Mouse (Mus musculus): Measurements from ENCODE around the gene Hoga1. TPM values are rescaled to one million over a fixed set of nuclear protein-coding genes. Genes with fewer than 3 reads are reported as not detected.
"Not testable (repeated sequence)": the region's sequence is repeated elsewhere in the genome, so short reads cannot be mapped to it uniquely, and the experiment has no call there.

Hoga1 gene
- polyA plus RNA-seq, 1 experiment from 2014 or later, result 1.3 TPM

DNA sequence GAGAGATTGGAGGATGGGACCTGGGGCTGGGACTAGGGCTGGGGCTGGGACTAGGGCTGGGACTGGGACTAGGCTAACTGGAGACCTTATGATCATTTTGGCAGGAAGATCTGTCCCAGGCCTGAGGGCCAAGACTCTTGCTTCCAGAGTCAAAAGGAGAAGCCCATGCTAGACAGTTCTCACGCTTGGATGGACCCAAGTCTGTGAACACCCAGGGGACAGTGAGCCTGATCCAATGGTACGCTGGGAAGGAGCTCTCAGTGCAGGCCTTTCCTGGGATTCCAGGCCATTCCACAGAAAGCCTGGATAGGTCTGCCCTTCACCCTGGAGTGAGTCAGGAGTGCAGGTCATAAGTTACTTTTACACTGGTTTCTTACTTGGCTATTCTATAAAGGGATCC, 29.6 kb downstream of the Hoga1 start:
- no peaks in the 10 kb centered on the region for H3K27me3 ChIP-seq
- H3K4me3 ChIP-seq, result no peak overlapping the region
- no peak for ATAC-seq (ENCODE audit: insufficient number of reproducible peaks, insufficient read depth, low FRiP score, low TSS enrichment, low read depth)
- 82% methylated on average over 2 of the region's 2 CpGs for WGBS
- no peak overlapping the region for H3K27ac ChIP-seq
- H3K4me2 ChIP-seq, result no peak overlapping the region
- no peaks in the 10 kb centered on the region for H3K4me1 ChIP-seq
- H3K9ac ChIP-seq, result no peak overlapping the region
- H3K9me3 ChIP-seq, result no peaks in the 10 kb centered on the region
- H3K36me3 ChIP-seq, result peaks cover 39% of the 10 kb centered on the region

DNA sequence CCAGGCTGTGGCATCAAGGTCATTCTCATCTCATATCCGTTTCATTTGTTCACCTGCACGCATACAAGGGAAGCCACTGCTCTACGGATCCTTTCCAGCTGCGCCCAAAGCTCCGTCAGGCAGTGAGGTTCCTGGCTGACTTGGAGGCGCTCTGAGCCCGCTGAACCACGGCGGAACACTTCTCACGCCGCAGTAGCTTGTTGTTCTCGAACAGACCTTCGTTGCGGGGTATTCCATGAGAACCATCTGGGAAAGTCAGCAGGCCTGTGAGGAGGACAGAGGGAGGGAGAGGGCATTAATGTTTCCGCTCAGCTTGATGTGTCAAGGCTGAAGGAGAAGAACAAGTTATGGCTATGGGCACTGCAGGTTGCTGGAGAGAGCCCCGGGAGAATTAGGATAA, 30.6 kb downstream of the Hoga1 start:
- no peak overlapping the region for H3K9ac ChIP-seq
- no peak overlapping the region for H3K27ac ChIP-seq
- WGBS, result 89% methylated on average over 16 of the region's 16 CpGs
- H3K9me3 ChIP-seq, result no peaks in the 10 kb centered on the region
- H3K4me1 ChIP-seq, result no peaks in the 10 kb centered on the region
- no peaks in the 10 kb centered on the region for H3K27me3 ChIP-seq
- H3K4me3 ChIP-seq, result no peak overlapping the region
- H3K36me3 ChIP-seq, result peaks cover 39% of the 10 kb centered on the region
- no peak overlapping the region for H3K4me2 ChIP-seq
- ATAC-seq (ENCODE audit: insufficient number of reproducible peaks, insufficient read depth, low FRiP score, low TSS enrichment, low read depth), result no peak

DNA sequence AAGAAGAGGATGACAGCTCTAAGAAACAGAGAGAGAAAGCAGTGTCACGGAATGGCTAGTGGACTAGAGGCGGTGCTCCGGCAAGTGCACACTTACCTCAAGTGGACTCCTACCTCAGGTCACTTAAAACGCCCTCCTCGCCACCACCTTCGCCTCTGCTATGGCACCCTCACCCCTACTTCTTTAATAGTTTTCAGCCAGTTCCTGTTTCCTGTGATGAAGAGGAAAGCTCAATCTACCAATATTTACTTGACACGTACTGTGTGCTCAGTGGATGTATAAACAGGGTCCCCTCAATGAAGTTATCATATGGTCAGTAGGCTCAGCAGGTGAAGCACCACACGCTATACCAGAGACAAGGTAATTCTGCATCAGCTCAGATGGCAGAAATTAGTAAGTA, 33.2 kb downstream of the Hoga1 start:
- no peak for ATAC-seq (ENCODE audit: insufficient number of reproducible peaks, insufficient read depth, low FRiP score, low TSS enrichment, low read depth)
- no peak overlapping the region for H3K4me2 ChIP-seq
- no peaks in the 10 kb centered on the region for H3K4me1 ChIP-seq
- peaks cover 39% of the 10 kb centered on the region for H3K36me3 ChIP-seq
- no peak overlapping the region for H3K4me3 ChIP-seq
- H3K27me3 ChIP-seq, result no peaks in the 10 kb centered on the region
- no peaks in the 10 kb centered on the region for H3K9me3 ChIP-seq
- H3K27ac ChIP-seq, result no peak overlapping the region
- no peak overlapping the region for H3K9ac ChIP-seq
- WGBS, result 90% methylated on average over 8 of the region's 8 CpGs

DNA sequence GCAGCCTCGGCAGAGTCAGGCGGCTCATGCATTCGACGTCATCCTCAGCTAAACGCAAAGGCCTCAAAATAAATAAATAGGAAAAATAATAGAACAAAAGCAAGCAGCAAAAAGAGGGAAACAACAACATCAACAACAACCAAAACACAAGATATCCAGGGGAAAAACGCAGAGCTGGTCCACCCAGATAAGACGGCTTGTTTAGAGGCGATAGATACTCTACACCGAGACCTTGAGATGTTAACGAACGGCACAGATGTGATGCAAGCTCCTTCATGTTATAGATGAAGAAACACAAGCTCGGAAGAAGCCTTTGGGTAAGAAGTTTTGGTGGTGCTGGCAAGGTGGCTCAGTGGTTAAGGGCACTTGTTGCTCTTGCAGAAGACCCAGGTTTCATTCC, 33.6 kb downstream of the Hoga1 start:
- no peak for ATAC-seq (ENCODE audit: insufficient number of reproducible peaks, insufficient read depth, low FRiP score, low TSS enrichment, low read depth)
- Histone ChIP-seq H3K4me2 (no peak overlapping the region), H3K9me3 (no peaks in the 10 kb centered on the region), H3K4me1 (no peaks in the 10 kb centered on the region), H3K36me3 (peaks cover 39% of the 10 kb centered on the region), H3K9ac (no peak overlapping the region), H3K27ac (no peak overlapping the region), H3K4me3 (no peak overlapping the region), H3K27me3 (no peaks in the 10 kb centered on the region)
- 94% methylated on average over 12 of the region's 12 CpGs for WGBS

DNA sequence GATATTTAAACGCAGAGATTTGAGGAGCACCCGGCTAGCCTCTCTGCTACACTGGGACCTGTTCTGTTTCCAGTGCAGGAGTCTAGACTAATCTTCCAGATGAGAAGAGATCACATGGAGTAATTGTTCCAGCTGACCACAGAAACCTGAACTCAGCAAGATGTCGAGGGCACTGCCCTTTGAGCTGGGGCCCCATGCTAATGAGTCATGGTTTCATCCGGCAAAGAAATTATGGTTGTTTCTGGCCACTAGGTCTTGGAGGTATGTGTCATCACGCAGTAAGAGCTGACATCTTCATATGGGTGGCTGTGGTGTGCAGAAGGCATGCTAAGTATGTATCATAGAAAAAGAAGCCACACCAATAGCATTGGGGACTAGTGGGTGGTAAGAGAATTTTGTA, 34.5 kb downstream of the Hoga1 start:
- no peak overlapping the region for H3K4me2 ChIP-seq
- no peaks in the 10 kb centered on the region for H3K9me3 ChIP-seq
- no peaks in the 10 kb centered on the region for H3K4me1 ChIP-seq
- peaks cover 36% of the 10 kb centered on the region for H3K36me3 ChIP-seq
- ATAC-seq (ENCODE audit: insufficient number of reproducible peaks, insufficient read depth, low FRiP score, low TSS enrichment, low read depth), result no peak
- WGBS, result 75% methylated on average over 5 of the region's 5 CpGs
- no peaks in the 10 kb centered on the region for H3K27me3 ChIP-seq
- H3K4me3 ChIP-seq, result no peak overlapping the region
- no peak overlapping the region for H3K27ac ChIP-seq
- H3K9ac ChIP-seq, result no peak overlapping the region

DNA sequence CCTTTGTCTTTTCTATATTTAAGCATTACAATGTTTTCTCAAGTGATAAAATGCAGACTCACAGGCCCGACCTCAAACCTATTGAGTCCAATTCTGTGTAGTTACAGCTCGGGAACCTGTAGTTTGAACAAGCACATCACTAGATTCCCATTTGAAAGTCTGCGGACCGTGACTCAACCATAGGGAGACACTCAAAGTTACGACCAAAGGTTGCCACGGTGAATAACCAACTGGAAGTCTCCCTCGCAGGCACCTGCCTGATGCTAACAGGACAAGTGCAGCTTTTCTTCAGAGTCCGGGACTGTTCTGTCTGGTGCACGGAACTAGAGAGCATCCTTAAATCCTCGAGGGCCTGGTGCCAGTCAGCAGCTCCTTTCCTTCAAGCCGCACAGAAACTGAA, 35.1 kb downstream of the Hoga1 start:
- Histone ChIP-seq H3K4me2 (no peak overlapping the region), H3K27ac (no peak overlapping the region), H3K27me3 (no peaks in the 10 kb centered on the region), H3K9me3 (no peaks in the 10 kb centered on the region), H3K36me3 (peaks cover 31% of the 10 kb centered on the region), H3K4me1 (peaks cover 2% of the 10 kb centered on the region), H3K9ac (no peak overlapping the region), H3K4me3 (no peak overlapping the region)
- no peak for ATAC-seq (ENCODE audit: insufficient number of reproducible peaks, insufficient read depth, low FRiP score, low TSS enrichment, low read depth)
- 87% methylated on average over 11 of the region's 11 CpGs for WGBS

DNA sequence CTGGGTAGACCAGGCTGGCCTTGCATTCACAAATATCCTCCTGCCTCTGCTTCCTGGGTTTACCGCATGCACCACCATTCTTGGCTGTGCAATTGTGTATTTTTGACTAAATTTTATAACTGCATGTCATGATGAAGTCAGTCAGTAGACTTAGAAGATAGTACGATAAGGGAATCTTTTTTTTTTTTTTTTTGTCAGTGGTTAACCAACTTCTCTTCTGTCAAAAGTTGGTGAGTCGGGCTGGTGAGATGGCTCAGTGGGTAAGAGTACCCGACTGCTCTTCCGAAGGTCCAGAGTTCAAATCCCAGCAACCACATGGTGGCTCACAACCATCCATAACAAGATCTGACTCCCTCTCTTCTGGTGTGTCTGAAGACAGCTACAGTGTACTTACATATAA, 36.2 kb downstream of the Hoga1 start:
- H3K4me1 ChIP-seq, result peaks cover 10% of the 10 kb centered on the region
- not testable (repeated sequence) for H3K27me3 ChIP-seq; H3K9ac ChIP-seq; H3K4me3 ChIP-seq; H3K4me2 ChIP-seq; ATAC-seq (ENCODE audit: insufficient number of reproducible peaks, insufficient read depth, low FRiP score, low TSS enrichment, low read depth); H3K9me3 ChIP-seq; H3K27ac ChIP-seq
- WGBS, result 95% methylated on average over 5 of the region's 5 CpGs
- peaks cover 20% of the 10 kb centered on the region; the same call in 1 of the 2 replicates for H3K36me3 ChIP-seq

DNA sequence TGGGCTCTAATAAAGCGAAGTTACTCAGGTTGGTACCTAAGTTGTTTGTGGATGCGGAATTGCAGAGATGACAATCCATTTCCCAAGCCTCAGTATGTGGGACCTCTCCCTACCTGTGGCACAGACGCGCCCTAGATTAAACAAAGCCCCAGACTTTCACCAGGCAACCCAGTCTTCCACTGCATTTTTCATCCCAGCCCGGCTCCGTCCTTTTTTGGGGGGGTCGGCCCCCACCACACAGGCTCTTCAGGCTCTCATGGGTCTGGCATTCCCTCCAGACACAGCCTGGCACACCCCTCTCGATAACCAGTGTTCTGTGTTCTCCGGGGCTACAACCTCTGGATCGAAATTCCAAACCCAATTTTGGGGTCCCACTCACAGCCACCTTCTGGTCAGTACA, 40.3 kb downstream of the Hoga1 start:
- no peak for ATAC-seq (ENCODE audit: insufficient number of reproducible peaks, insufficient read depth, low FRiP score, low TSS enrichment, low read depth)

DNA sequence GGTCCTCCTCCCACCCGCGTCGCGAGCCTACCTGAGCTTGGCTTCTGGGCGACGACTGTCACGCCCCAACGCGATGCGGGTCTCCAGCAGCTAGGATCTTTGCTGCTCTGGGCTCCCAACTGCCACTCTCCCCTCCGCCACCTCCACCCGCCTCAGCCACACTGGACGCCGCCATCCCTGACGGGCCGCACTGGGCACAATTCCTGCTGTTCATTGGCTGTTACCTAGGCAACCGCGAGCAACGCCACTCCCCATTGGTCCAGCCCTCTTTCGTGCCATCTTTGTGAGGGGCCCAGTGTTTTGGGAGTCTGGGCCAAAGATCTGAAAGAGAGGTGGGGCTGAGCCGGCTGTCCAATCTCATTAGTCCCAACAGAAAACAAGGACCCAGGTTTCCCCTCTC, 40.8 kb downstream of the Hoga1 start, which contains the start of gene Morn4:
Gene Morn4, minus strand, starts transcription at position 192 of the 400 bp plus-strand sequence.
- peak within 1 kb of the TSS; percentile 83 for H3K9ac ChIP-seq
- H3K27me3 ChIP-seq, result no peaks in the 10 kb centered on the region
- peaks cover 23% of the 10 kb centered on the region for H3K4me1 ChIP-seq
- no peaks in the 10 kb centered on the region for H3K36me3 ChIP-seq
- WGBS, result under 1% methylated on average over 21 of the region's 21 CpGs
- ATAC-seq (ENCODE audit: insufficient number of reproducible peaks, insufficient read depth, low FRiP score, low TSS enrichment, low read depth), result peak; percentile 75
- H3K4me3 ChIP-seq, result peak within 1 kb of the TSS; percentile 75
- H3K27ac ChIP-seq, result peak within 1 kb of the TSS; percentile 60; the same call in 1 of the 2 replicates
- H3K9me3 ChIP-seq, result no peaks in the 10 kb centered on the region
- H3K4me2 ChIP-seq, result peak within 1 kb of the TSS; percentile 89

More for the DNA sequence above, 40.3 kb downstream of the Hoga1 start:
- peak overlapping the region; percentile 75 for H3K4me3 ChIP-seq
- H3K36me3 ChIP-seq, result no peaks in the 10 kb centered on the region
- H3K27ac ChIP-seq, result peak overlapping the region; percentile 60; the same call in 1 of the 2 replicates
- H3K27me3 ChIP-seq, result no peaks in the 10 kb centered on the region
- peaks cover 20% of the 10 kb centered on the region for H3K4me1 ChIP-seq
- peak overlapping the region; percentile 83 for H3K9ac ChIP-seq
- WGBS, result 9% methylated on average over 10 of the region's 10 CpGs
- no peaks in the 10 kb centered on the region for H3K9me3 ChIP-seq
- peak overlapping the region; percentile 89 for H3K4me2 ChIP-seq

DNA sequence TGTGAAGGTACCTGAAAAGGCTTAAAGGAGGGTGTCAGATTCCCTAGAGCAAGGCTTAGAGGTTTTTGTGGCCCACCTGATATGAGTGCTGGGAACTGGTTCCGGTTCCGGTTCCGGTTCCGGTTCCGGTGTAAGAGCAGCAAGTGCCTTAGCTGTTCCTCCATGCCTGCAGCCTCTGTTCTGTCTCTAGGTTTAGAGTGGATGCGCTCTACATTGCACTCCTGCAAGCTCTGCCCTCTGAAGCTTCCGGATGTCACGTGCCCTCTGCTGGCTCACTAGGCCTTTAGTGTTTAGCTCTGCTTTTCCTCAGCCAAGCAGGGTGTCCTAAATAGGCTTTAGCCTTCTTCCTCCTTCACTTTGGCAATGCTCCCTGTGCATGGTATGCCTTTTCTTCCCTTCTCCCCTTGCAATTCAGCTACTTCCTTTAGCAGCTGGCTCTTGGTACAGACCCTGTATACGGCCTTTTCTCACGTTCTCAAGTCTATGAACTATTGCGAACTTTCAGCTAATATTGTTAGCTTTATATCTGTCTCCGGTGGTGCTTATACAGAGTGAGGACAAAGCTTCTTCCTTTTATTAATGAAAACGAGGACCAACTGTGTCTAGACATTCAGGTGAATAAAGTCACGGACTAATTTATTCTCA, 43.8 kb downstream of the Hoga1 start:
- 19% methylated on average over 14 of the region's 14 CpGs for WGBS
- no peaks in the 10 kb centered on the region for H3K9me3 ChIP-seq
- H3K27me3 ChIP-seq, result no peaks in the 10 kb centered on the region
- 0 out of 2 replicates have a peak, but pooled peaks cover 5% of the 10 kb centered on the region for H3K36me3 ChIP-seq
- peak overlapping the region; percentile 79 for H3K27ac ChIP-seq
- peaks cover 33% of the 10 kb centered on the region for H3K4me1 ChIP-seq
- ATAC-seq (ENCODE audit: insufficient number of reproducible peaks, insufficient read depth, low FRiP score, low TSS enrichment, low read depth), result no peak
- H3K4me3 ChIP-seq, result peak overlapping the region; percentile 93
- peak overlapping the region; percentile 80 for H3K4me2 ChIP-seq
- H3K9ac ChIP-seq, result peak overlapping the region; percentile 58; the same call in 1 of the 2 replicates

DNA sequence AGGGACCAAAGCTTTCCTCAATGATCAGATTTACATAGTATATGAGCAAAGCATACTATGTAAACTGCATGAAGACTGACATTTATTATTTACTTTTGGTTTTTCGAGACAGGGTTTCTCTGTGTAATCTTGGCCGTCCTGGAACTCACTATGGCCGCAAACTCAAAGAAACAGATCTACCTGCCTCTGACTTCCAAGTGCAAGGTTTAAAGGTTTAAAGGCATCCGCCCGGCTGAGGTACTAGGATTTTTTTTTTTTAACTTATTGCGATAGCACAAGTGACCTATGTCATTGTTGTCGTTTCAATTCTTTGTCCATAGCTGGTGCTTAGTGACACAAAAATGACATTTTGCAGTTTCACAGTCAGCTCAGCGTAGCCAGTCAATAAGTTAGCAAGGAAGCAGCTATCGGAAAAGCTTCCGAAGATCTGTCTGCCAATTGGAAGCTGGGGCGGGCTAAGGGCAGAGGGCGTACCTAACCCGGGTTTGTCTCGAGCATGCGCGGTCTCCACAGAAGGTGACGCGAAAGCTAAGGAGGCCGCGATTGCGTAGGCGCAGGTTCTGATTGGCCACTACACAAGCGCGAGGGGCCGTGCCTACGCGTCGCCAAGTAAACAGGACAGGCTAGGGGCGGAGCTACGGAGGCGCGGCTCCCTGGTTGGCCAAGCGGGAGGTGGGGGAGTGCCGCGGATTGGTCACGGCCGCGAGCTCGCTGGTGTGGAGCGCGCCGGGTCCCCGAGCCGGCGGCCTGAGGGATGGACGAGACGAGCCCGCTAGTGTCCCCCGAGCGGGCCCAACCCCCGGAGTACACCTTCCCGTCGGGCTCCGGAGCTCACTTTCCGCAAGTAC, 44.6 kb downstream of the Hoga1 start, which contains the start of gene Pi4k2a:
Gene Pi4k2a, plus strand, starts transcription at position 723 of the 848 bp plus-strand sequence.
- H3K4me1 ChIP-seq, result peaks cover 36% of the 10 kb centered on the region
- H3K9ac ChIP-seq, result peak within 1 kb of the TSS; percentile 91
- no peaks in the 10 kb centered on the region for H3K27me3 ChIP-seq
- H3K4me3 ChIP-seq, result peak within 1 kb of the TSS; percentile 93
- peak; percentile 98 for ATAC-seq (ENCODE audit: insufficient number of reproducible peaks, insufficient read depth, low FRiP score, low TSS enrichment, low read depth)
- H3K27ac ChIP-seq, result peak within 1 kb of the TSS; percentile 89
- WGBS, result under 1% methylated on average over 55 of the region's 55 CpGs
- H3K4me2 ChIP-seq, result peak within 1 kb of the TSS; percentile 80
- peaks cover 12% of the 10 kb centered on the region; the same call in 1 of the 2 replicates for H3K36me3 ChIP-seq
- H3K9me3 ChIP-seq, result no peaks in the 10 kb centered on the region
